Mouse (Mus musculus) neutrophil, adult 83 days (primary cell): ENCODE results near the gene Snrnp48. TPM values are rescaled to one million over a fixed set of nuclear protein-coding genes. Genes with fewer than 3 reads are reported as not detected.

Experiments
- total RNA-seq, 2 experiments: library from RNA; stranded (reverse); gene quantifications; one replicate each; pipeline ENCODE4 v1.2.4; 2023

Snrnp48 gene
- total RNA-seq, result 10 to 100 TPM; 13.0 to 15.4 TPM

DNA sequence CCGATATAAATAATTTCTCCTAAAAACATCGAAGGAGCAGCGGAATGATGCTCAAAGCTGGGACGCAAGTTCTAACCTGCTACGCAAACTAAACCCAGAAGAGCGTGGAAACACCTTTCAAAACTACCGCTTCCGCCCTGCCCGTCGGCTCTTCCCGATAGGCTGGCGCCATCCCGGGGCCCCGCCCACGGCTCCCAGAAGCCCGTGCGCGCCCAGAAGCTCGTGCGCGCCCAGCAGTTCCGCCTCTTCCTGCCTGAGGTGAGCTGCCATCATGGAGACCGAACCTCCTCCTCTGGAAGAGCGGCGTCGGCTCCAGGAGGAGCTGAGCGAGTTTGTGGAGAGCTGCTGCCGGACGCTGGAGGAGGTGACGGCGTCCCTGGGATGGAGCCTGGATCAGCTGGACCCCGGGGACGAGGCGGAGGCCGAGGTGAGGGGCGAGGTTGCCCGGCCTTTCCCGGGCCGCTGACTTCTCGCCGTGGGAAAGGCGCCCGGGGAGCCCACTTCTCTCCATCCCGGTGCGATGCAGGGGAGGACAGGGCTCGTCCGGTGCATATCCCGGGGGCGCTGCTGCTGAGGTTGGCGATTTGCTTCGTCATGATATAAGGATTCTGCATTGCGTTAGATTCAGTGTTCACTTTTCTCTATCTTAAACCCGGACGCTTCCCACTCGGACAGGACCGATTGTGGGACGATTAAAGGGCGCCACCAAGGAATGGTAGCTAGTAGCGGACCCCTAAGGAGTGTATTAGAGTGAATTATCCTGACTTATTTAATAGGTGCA lies at the start of gene Snrnp48:
Snrnp48 (plus strand) TSS at position 237 of the 781 bp plus-strand sequence.

Other genes starting within 250 kb of the Snrnp48 start
- gene Ssr1, start 210.7 kb upstream of the Snrnp48 start, total RNA-seq, result 10 to 100 TPM; 85.0 to 87.5 TPM
- 10 to 100 TPM; 51.1 to 58.4 TPM for gene Riok1, start 167.9 kb upstream of the Snrnp48 start, total RNA-seq
- gene Cage1, start 167.9 kb upstream of the Snrnp48 start, total RNA-seq, result 1 to 10 TPM; 3.4 to 3.9 TPM
- gene Dsp, start 53.6 kb upstream of the Snrnp48 start, total RNA-seq, result under 1 TPM; 0.51 to 0.96 TPM
- under 1 TPM in 1 of 2 experiments, not detected in 1; 0.15 TPM for gene Bmp6, start 140.2 kb downstream of the Snrnp48 start, total RNA-seq